Mouse (Mus musculus) T-cell, adult 2 months (primary cell): ENCODE results near the gene Ugt1a10.
"Not testable (repeated sequence)": the region's sequence is repeated elsewhere in the genome, so short reads cannot be mapped to it uniquely, and the experiment has no call there.

Experiments
- DNase-seq: peaks from one replicate; pipeline ENCODE4 v3.0.0; 2022; ENCODE audit warnings: low spot score

Gene Ugt1a10

GRCm38 (mm10) chr1:88094941-88095492 lies 39.8 kb downstream of the Ugt1a10 start, which contains the start of gene Ugt1a7c:
Ugt1a7c (plus strand) TSS chr1:88095062.
- DNase-seq: no peak

GRCm38 (mm10) chr1:88098546-88098945 lies 43.4 kb downstream of the Ugt1a10 start:
- DNase-seq: not testable (repeated sequence)

- DNase-seq: not testable (repeated sequence)
These were observed 44.5 kb downstream of the Ugt1a10 start for GRCm38 (mm10) chr1:88099691-88100090.

GRCm38 (mm10) chr1:88103019-88103418 lies 47.8 kb downstream of the Ugt1a10 start, which contains the start of gene Ugt1a6b:
Ugt1a6b (plus strand) TSS chr1:88103252.
- DNase-seq: not testable (repeated sequence)

GRCm38 (mm10) chr1:88103697-88104468 lies 48.7 kb downstream of the Ugt1a10 start:
- DNase-seq: not testable (repeated sequence)

GRCm38 (mm10) chr1:88104667-88105430 lies 49.7 kb downstream of the Ugt1a10 start:
- DNase-seq: no peak

GRCm38 (mm10) chr1:88105656-88106055 lies 50.5 kb downstream of the Ugt1a10 start:
- DNase-seq: no peak

- DNase-seq: not testable (repeated sequence)
These were observed 53.9 kb downstream of the Ugt1a10 start for GRCm38 (mm10) chr1:88109027-88109557.

GRCm38 (mm10) chr1:88109604-88110003 lies 54.4 kb downstream of the Ugt1a10 start:
- DNase-seq: not testable (repeated sequence)

GRCm38 (mm10) chr1:88112769-88113168 lies 57.6 kb downstream of the Ugt1a10 start:
- DNase-seq: not testable (repeated sequence)

GRCm38 (mm10) chr1:88120550-88120949 lies 65.4 kb downstream of the Ugt1a10 start:
- DNase-seq: not testable (repeated sequence)

GRCm38 (mm10) chr1:88121521-88121920 lies 66.3 kb downstream of the Ugt1a10 start:
- not testable (repeated sequence) for DNase-seq

GRCm38 (mm10) chr1:88125827-88126360 lies 70.7 kb downstream of the Ugt1a10 start:
- DNase-seq: not testable (repeated sequence)

- not testable (repeated sequence) for DNase-seq
These were observed 73.9 kb downstream of the Ugt1a10 start for GRCm38 (mm10) chr1:88129091-88129490.

- DNase-seq: not testable (repeated sequence)
These were observed 75.0 kb downstream of the Ugt1a10 start for GRCm38 (mm10) chr1:88130223-88130622.

- DNase-seq: no peak
These were observed 78.8 kb downstream of the Ugt1a10 start for GRCm38 (mm10) chr1:88133908-88134456.

GRCm38 (mm10) chr1:88134457-88135011 lies 79.3 kb downstream of the Ugt1a10 start, which contains the start of gene Ugt1a6a:
Ugt1a6a (plus strand) TSS chr1:88134809.
- DNase-seq: not testable (repeated sequence)

GRCm38 (mm10) chr1:88135229-88135904 lies 80.2 kb downstream of the Ugt1a10 start:
- DNase-seq: not testable (repeated sequence)

GRCm38 (mm10) chr1:88136646-88137045 lies 81.5 kb downstream of the Ugt1a10 start:
- no peak for DNase-seq

GRCm38 (mm10) chr1:88137264-88137663 lies 82.1 kb downstream of the Ugt1a10 start:
- DNase-seq: no peak

- DNase-seq: no peak
These were observed 83.0 kb downstream of the Ugt1a10 start for GRCm38 (mm10) chr1:88138145-88138544.
